Mouse (Mus musculus) lung, adult 2 months (tissue): ENCODE measurements around the gene Midn.

ENCODE experiments used
- CTCF ChIP-seq: fragments of 200-500 bp; IDR thresholded peaks from 2 replicates; pipeline ENCODE4 v1.5.1; 2011; ENCODE audit warnings: mild to moderate bottlenecking, low read length, control low read depth; ENCODE audit not compliant: insufficient read depth
- POLR2A ChIP-seq: fragments of 200-500 bp; IDR thresholded peaks from 2 replicates; pipeline ENCODE4 v1.6.1; 2011; ENCODE audit warnings: low read depth, mild to moderate bottlenecking, control low read depth, low read length, borderline replicate concordance; ENCODE audit errors: extremely low read depth

GRCm38 (mm10) chr10:80180288-80180687 lies 32.2 kb downstream of the Midn start:
- no peak for TF ChIP-seq CTCF
- no peak for TF ChIP-seq POLR2A
